Mouse (Mus musculus): ENCODE data around the gene Nefh.

DNA sequence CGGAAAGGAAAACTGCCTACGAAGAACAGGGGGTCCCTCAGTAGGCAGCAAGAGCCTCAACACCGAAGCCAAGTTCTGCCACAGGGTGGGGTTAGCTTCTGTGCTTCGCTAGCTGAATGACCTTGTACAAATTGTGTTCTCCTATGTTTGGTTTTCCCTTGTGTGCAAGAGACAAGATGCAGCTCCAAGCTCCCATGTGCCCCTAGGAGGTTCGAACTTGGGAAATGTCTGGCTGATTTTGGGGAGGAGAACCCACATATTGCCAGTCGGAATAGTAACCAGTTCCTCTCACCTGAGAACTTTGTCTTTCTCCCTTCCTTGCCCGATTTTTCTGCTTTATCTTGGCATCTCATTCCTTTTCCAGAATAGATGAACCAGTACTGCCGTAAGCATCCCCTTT lies 928 bp upstream of the Nefh start:
- TF ChIP-seq CTCF (IDR thresholded peaks at IDR 0.05; ENCODE audit: low read depth): no peak
- no peak for TF ChIP-seq EP300 (IDR thresholded peaks at IDR 0.05; ENCODE audit: low read depth)
